Mouse (Mus musculus): ENCODE data around the gene Mrpl18. TPM values are rescaled to one million over a fixed set of nuclear protein-coding genes. Genes with fewer than 3 reads are reported as not detected.
"Not testable (repeated sequence)": the region's sequence is repeated elsewhere in the genome, so short reads cannot be mapped to it uniquely, and the experiment has no call there.

The Mrpl18 gene
- polyA plus RNA-seq (2015; fragmentation: Nextera tagmentation; extraction: Ambion mirVana), result 140 and 142 TPM in 2 replicates

DNA sequence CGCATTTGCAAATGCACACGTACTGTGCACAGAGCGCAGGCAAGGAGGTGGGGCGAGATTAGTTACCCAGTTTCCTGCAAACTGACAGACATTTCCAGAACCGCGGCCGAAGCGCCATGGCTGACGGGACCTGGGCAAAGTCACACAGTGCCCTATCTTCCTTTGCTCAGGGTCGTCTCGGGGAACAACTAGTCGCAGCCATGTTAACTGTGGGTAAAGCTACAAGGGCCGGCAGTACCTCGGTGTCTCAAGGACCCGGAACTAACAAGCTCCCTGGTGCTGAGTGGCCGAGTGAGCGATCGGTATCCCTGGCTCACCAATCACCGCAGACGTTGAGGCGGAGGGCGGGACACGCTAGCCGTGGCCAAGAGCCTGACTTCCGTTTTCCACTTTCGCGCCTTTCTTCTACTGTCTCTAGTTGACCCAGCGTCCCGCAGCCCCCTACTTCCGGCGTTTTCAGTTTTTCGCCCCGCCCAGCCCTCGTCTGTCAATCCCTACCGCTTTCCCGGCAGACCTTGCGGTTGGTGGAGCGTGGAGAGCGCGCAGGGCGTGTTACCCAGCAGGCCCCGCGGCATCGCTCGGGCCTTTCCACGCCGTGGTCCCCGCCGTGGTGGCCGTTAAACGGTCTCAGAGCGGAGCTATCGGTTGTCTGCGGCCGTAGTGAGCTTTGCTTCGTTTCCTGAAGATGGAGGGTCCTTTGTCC, at the start of gene Mrpl18:
Gene Mrpl18, minus strand, starts transcription at position 465 of the 703 bp plus-strand sequence.
- H3K4me2 ChIP-seq, result peak within 1 kb of the TSS; percentile 81
- no peaks in the 10 kb centered on the region for H3K27me3 ChIP-seq
- H3K27ac ChIP-seq, result peak within 1 kb of the TSS; percentile 91
- peaks cover 17% of the 10 kb centered on the region for H3K4me1 ChIP-seq (replicated peaks)
- H3K4me3 ChIP-seq, result peak within 1 kb of the TSS; percentile 93
- under 1% methylated on average over 56 of the region's 56 CpGs for WGBS
- peak; percentile 100 for ATAC-seq (ENCODE audit: low FRiP score)
- peak within 1 kb of the TSS; percentile 97 for H3K9ac ChIP-seq
- no peaks in the 10 kb centered on the region for H3K9me3 ChIP-seq
- H3K36me3 ChIP-seq, result peaks cover 52% of the 10 kb centered on the region

DNA sequence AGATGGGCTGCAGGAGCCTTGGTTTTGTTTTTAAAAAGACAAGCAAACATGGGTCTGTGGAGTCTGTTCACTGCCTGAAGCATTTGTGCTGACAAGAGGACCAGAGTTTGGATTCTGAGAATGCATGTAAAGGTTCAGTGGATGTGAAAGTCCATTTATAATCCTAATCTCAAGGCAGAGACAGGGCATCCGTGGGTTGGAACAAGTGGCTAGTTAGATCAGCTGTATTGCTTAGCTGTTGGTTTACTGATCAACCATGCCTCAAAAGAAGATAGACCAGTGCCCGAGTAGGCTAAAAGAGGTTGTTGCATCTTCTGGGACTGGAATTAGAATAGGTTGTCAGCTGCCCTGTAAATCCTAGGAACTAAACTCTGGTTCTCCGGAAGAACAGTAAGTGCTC, 47.3 kb upstream of the Mrpl18 start:
- H3K4me2 ChIP-seq, result no peak overlapping the region
- peaks cover 27% of the 10 kb centered on the region for H3K36me3 ChIP-seq
- ATAC-seq (ENCODE audit: low FRiP score), result no peak
- no peaks in the 10 kb centered on the region for H3K27me3 ChIP-seq
- no peaks in the 10 kb centered on the region for H3K9me3 ChIP-seq
- H3K4me1 ChIP-seq (replicated peaks), result peaks cover 15% of the 10 kb centered on the region
- H3K4me3 ChIP-seq, result no peak overlapping the region
- H3K9ac ChIP-seq, result no peak overlapping the region
- 83% methylated on average over 3 of the region's 3 CpGs for WGBS
- H3K27ac ChIP-seq, result no peak overlapping the region

DNA sequence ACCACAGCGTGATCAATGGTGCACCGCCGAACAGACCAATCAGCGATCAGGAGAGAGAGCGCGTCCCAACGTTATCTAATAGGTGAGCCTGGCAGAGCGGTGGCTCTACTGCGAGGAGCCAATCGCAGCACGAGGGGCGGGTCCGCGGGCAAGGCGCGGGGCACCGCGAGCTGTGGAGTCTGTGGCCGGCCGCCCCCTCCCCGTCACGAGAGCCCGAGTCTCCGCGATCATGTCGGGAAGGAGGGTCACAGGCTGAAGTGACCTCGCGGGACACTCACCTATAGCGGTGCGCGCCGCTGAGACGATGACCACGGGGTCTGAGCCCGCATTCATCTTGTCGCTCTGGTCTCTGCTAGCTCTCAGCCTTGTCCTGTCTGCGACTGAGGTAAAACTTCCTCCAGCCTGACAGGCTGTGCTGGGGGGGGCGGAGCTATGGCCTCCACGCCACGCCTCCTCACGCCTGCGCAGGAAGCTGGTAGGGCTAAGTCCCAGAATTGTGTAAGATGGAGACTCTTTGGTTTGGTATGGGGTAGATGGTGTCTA, 44.3 kb upstream of the Mrpl18 start, which contains the start of gene Acat2:
Gene Acat2, minus strand, starts transcription at position 417 of the 543 bp plus-strand sequence.
- Histone ChIP-seq H3K4me2 (peak within 1 kb of the TSS; percentile 78), H3K27ac (peak within 1 kb of the TSS; percentile 95), H3K27me3 (no peaks in the 10 kb centered on the region), H3K4me1 (replicated peaks) (peaks cover 25% of the 10 kb centered on the region), H3K9ac (peak within 1 kb of the TSS; percentile 70), H3K9me3 (no peaks in the 10 kb centered on the region), H3K4me3 (peak within 1 kb of the TSS; percentile 60), H3K36me3 (peaks cover 24% of the 10 kb centered on the region)
- 0% methylated on average over 37 of the region's 42 CpGs for WGBS
- ATAC-seq (ENCODE audit: low FRiP score), result peak; percentile 99

DNA sequence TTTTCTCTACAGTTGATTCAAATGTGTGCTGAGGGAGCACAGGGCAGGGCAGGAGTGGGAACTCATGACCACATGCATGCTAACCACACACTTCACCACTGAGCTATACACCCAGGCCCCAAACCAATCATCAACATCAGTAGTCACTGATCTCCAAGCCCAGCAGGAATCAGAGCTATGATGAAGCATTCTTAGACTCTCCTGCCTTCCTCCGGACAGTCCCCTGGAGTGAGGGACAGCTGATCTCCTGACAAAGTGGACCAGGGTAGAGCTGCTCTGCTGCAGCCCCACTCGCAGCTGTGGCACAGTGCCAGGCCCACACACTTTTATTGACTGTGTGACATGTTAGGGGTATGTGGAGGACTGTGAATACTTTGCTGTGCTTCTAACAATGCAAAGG, 43.2 kb upstream of the Mrpl18 start:
- Histone ChIP-seq H3K4me1 (replicated peaks) (peaks cover 25% of the 10 kb centered on the region), H3K4me3 (peak overlapping the region; percentile 35), H3K4me2 (peak overlapping the region; percentile 58), H3K36me3 (peaks cover 24% of the 10 kb centered on the region), H3K9ac (peak overlapping the region; percentile 61; the same call in 1 of the 2 replicates)
- 12% methylated on average over 2 of the region's 2 CpGs for WGBS
- not testable (repeated sequence) for H3K9me3 ChIP-seq; ATAC-seq (ENCODE audit: low FRiP score); H3K27ac ChIP-seq; H3K27me3 ChIP-seq

DNA sequence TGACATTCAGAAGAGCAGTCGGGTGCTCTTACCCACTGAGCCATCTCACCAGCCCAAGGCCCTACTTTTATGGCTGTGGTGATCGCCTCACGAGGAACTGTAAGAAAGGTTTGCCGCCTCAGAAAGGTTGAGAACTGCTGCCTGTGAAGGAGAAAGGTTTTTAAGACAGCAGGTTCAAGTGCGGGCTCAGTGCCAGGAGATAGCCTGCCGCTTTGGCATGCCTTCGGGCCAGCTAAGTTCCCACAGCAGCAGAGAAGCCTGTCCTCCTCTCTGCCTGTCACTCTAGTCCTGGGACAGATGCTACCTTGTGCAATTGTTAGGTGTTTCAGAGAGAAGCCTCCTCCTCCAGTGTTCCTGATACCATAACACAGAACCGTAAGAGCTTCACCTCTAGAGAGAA, 40.5 kb upstream of the Mrpl18 start:
- H3K9me3 ChIP-seq, result no peaks in the 10 kb centered on the region
- no peak overlapping the region for H3K27ac ChIP-seq
- H3K4me1 ChIP-seq (replicated peaks), result peaks cover 25% of the 10 kb centered on the region
- H3K9ac ChIP-seq, result no peak overlapping the region
- no peak for ATAC-seq (ENCODE audit: low FRiP score)
- H3K4me2 ChIP-seq, result no peak overlapping the region
- H3K27me3 ChIP-seq, result no peaks in the 10 kb centered on the region
- peaks cover 44% of the 10 kb centered on the region for H3K36me3 ChIP-seq
- no peak overlapping the region for H3K4me3 ChIP-seq
- 92% methylated on average over 8 of the region's 8 CpGs for WGBS

DNA sequence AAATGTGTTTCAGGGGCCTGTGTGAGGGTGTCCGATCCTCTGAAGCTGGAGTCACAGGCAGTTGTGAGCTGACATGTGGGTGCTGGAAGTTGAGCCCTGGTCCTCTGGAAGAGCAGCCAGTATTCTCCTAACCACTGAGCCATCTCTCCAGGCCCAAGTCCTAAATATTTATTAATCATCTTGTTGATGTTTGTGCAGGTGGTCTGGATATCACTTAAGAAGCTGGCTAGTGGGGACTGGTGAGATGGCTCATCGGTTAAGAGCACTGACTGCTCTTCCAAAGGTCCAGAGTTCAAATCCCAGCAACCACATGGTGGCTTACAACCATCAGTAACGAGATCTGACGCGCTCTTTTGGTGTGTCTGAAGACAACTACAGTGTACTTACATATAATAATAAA, 33.5 kb upstream of the Mrpl18 start:
- Histone ChIP-seq H3K27me3 (no peaks in the 10 kb centered on the region), H3K36me3 (peaks cover 75% of the 10 kb centered on the region), H3K27ac (no peak overlapping the region), H3K9me3 (no peaks in the 10 kb centered on the region), H3K4me2 (no peak overlapping the region), H3K9ac (no peak overlapping the region), H3K4me1 (replicated peaks) (no peaks in the 10 kb centered on the region), H3K4me3 (no peak overlapping the region)
- WGBS, result 96% methylated on average over 5 of the region's 5 CpGs
- ATAC-seq (ENCODE audit: low FRiP score), result no peak

DNA sequence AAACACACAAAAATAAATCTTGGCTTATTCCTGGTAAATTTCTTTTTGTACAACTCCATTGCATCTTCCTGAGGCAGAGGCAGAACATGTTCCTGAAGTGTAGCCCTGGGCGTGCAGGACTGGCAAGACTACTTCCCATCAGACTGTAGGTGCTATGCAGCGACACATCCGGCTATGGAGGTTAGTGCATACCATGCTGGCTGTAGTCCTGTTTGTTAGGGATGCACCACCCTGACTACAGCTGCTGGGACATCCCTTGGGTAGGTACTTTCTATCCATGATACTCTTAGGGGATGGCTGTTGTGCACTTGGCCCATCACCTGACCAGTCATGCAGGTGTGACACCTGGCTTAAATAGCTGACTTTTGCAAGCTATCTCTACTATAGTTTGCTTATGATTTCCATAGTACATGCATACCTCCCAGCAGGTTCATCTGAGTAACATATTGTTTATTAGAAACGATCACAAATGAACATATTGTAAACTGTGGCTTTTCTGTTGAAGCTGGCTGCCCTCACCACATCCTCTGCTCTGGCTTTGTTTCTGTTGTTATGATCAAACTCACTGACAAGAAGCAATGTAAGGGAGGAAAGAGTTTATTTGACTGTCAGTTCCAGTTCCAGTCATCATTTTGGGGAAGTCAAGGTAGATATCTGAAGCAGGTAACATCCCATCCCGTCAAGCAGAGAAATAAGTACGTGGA, 26.5 kb upstream of the Mrpl18 start:
- no peak overlapping the region for H3K4me3 ChIP-seq
- H3K9ac ChIP-seq, result no peak overlapping the region
- H3K9me3 ChIP-seq, result no peaks in the 10 kb centered on the region
- H3K4me2 ChIP-seq, result no peak overlapping the region
- peaks cover 9% of the 10 kb centered on the region for H3K4me1 ChIP-seq (replicated peaks)
- no peak for ATAC-seq (ENCODE audit: low FRiP score)
- H3K27me3 ChIP-seq, result no peaks in the 10 kb centered on the region
- H3K27ac ChIP-seq, result no peak overlapping the region
- H3K36me3 ChIP-seq, result peaks cover 50% of the 10 kb centered on the region
- WGBS, result 94% methylated on average over 6 of the region's 6 CpGs

DNA sequence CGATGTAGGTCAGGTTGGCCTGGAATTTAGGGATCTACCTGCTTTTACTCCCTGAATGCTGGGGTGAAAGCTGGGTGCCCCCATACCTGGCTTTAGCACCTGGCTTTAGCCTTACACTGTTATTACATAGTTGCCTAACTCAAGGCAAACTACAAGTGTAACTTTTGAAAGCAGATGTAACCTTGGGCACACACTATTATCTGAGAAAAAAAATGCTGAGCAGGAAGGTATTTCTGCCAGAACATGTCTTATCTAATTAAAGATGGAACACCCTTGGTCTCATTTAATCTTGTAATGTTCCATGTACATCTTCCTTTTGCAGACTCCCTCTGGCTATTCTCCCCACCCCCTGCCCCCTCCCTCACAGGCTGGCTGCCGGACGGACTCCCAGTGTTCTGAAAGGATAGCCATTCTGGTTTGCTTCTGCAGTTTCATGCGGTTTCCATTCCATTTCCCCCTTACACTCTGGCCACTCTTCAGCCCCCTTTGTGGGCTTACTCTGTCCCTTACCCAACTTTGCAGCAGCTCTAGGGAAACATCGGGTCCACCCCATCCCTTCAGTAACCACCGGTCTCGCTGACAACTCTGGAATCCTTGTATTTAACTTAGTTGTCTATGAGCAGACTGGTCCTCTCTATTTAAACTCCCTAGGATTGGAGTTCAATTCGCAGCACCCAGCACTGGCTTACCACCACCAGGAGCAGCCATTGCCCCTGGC, 25.6 kb upstream of the Mrpl18 start:
- no peak overlapping the region for H3K4me3 ChIP-seq
- peaks cover 9% of the 10 kb centered on the region for H3K4me1 ChIP-seq (replicated peaks)
- no peak for ATAC-seq (ENCODE audit: low FRiP score)
- H3K9ac ChIP-seq, result no peak overlapping the region
- H3K27me3 ChIP-seq, result no peaks in the 10 kb centered on the region
- WGBS, result 84% methylated on average over 8 of the region's 8 CpGs
- no peaks in the 10 kb centered on the region for H3K9me3 ChIP-seq
- peaks cover 45% of the 10 kb centered on the region for H3K36me3 ChIP-seq
- no peak overlapping the region for H3K4me2 ChIP-seq
- H3K27ac ChIP-seq, result no peak overlapping the region

DNA sequence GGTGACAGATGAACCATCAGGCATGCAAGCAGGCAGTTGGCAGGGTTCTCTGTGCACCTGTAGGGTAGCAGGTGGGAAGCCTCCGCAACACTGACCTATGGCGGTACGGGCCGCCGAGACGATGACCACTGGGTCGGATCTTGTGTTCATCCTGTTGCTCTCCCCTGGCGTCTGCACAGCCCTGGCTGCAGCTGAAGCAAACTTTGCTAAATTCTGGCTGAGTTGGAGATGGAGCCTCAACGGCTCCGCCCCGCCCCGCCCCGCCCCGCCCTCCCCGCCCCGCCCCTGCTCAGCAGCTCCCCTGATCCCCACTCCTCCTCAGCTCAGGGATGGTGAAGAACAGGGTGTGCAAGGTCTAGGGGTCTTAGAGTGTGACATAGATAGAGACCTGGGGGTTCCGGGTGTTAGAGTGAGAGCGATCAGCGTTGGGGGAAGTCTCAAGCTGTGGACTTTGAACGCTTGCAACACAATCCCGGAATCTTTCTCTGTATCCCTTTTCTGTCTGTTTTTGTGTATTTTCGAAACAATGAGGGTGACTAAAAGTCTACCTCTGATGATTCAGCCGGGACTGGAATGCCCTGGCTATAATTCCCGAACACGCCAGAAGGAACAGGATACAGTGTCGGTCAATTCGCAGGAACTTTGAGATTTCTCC, 24.1 kb upstream of the Mrpl18 start, which contains the start of gene Acat3:
Gene Acat3, minus strand, starts transcription at position 450 of the 655 bp plus-strand sequence.
- H3K27ac ChIP-seq, result no peak within 1 kb of the TSS
- H3K9ac ChIP-seq, result peak within 1 kb of the TSS; percentile 5; the same call in 1 of the 2 replicates
- H3K9me3 ChIP-seq, result no peaks in the 10 kb centered on the region
- peak; percentile 60 for ATAC-seq (ENCODE audit: low FRiP score)
- H3K27me3 ChIP-seq, result no peaks in the 10 kb centered on the region
- 16% methylated on average over 27 of the region's 27 CpGs for WGBS
- H3K4me2 ChIP-seq, result peak within 1 kb of the TSS; percentile 48
- H3K4me1 ChIP-seq (replicated peaks), result peaks cover 9% of the 10 kb centered on the region
- H3K4me3 ChIP-seq, result peak within 1 kb of the TSS; percentile 20
- peaks cover 34% of the 10 kb centered on the region for H3K36me3 ChIP-seq

DNA sequence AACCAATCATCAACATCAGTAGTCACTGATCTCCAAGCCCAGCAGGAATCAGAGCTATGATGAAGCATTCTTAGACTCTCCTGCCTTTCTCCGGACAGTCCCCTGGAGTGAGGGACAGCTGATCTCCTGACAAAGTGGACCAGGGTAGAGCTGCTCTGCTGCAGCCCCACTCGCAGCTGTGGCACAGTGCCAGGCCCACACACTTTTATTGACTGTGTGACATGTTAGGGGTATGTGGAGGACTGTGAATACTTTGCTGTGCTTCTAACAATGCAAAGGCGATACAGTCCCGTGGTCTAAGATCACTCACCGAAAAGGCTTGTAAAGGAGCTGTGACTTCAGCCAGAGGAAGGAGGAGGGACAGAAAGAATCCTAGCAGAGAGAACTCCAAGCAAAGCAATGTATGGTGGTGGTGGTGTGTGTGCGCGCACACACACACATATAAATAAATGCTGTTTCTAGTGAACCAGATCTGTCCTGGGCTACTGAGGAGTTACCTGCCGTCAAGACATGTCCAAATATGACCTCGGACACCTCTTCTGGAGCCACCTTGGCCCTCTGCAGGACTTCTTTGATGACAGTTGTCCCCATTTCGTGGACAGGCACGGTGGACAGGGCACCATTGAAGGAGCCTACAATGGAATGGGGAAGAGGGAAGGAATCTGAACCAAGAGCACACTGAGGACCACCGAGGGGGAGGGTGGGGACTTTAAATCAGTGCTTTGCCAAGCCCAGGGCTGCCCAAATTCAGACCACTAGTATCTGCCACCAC, 23.4 kb upstream of the Mrpl18 start:
- not testable (repeated sequence) for H3K27ac ChIP-seq; H3K9ac ChIP-seq; H3K9me3 ChIP-seq; H3K27me3 ChIP-seq; H3K4me1 ChIP-seq (replicated peaks); H3K4me3 ChIP-seq
- peaks cover 26% of the 10 kb centered on the region for H3K36me3 ChIP-seq
- WGBS, result 50% methylated on average over 3 of the region's 12 CpGs
- H3K4me2 ChIP-seq, result peak overlapping the region; percentile 48
- ATAC-seq (ENCODE audit: low FRiP score), result peak; percentile 70

DNA sequence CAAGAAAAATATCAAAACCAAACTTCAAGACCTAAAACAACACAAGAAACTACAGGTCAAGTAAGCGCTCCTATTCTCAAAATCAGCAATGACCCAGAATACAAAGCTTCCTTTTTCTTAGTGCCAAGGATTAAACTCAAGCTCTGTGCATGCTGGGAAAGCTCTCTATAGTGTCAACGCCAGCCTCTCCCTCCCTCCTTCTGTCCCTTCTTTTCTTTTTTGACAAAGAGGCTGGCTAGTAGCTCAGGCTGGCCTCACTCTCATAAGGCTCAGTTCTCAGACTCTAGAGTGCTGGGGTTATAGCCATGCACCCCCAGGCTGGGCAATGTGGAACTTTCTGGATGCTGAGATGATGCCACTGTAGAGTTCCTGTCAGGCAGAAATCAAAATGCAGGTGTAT, 21.9 kb upstream of the Mrpl18 start:
- WGBS, result 42% methylated on average over 2 of the region's 2 CpGs
- H3K4me2 ChIP-seq, result no peak overlapping the region
- no peak for ATAC-seq (ENCODE audit: low FRiP score)

More for the DNA sequence above, 21.9 kb upstream of the Mrpl18 start:
- H3K9me3 ChIP-seq, result no peaks in the 10 kb centered on the region
- H3K27me3 ChIP-seq, result no peaks in the 10 kb centered on the region
- H3K4me3 ChIP-seq, result no peak overlapping the region
- peaks cover 9% of the 10 kb centered on the region for H3K4me1 ChIP-seq (replicated peaks)
- no peak overlapping the region for H3K9ac ChIP-seq
- H3K27ac ChIP-seq, result no peak overlapping the region
- peaks cover 14% of the 10 kb centered on the region for H3K36me3 ChIP-seq
